Mouse (Mus musculus) MEL (cell line): ENCODE measurements at regions not wholly inside any gene's neighbourhood (a gene's known extent, or its start where the extent isn't known, plus 50 kb on each side); places are given as distances from the start of the nearest gene placed in this dataset.

ENCODE experiments used
- DNase-seq: peaks from one replicate; pipeline ENCODE4 v3.0.0; 2011; ENCODE audit warnings: low read depth, low spot score
- H3K27ac ChIP-seq: 2 replicates; pipeline ENCODE4 v1.5.1; 2012; ENCODE audit warnings: low read depth, mild to moderate bottlenecking, control low read depth, low read length, moderate library complexity; ENCODE audit not compliant: control insufficient read depth
- H3K27me3 ChIP-seq, 2 experiments: fragments of 150-350 bp in 1 of 2; sonication (generic) in 1 of 2; 2 replicates each; pipeline ENCODE4 v1.6.1; 2012; ENCODE audit warnings: low read length in 2 of 2, mild to moderate bottlenecking in 2 of 2, improper control_type of control experiment in 1 of 2, moderate library complexity in 1 of 2; ENCODE audit not compliant: insufficient read depth in 2 of 2, control insufficient read depth in 1 of 2
- H3K36me3 ChIP-seq, 2 experiments: 2 replicates each; pipeline ENCODE4 v1.6.1; 2012 to 2014; ENCODE audit warnings: low read length in 2 of 2, improper control_type of control experiment in 1 of 2, inconsistent platforms in 1 of 2, mild to moderate bottlenecking in 1 of 2; ENCODE audit not compliant: insufficient read depth in 2 of 2, control insufficient read depth in 1 of 2
- H3K4me1 ChIP-seq, 2 experiments: fragments of 150-350 bp in 1 of 2; sonication (generic) in 1 of 2; 2 replicates each; pipeline ENCODE4 v1.6.1; 2012; ENCODE audit warnings: low read length in 2 of 2, improper control_type of control experiment in 1 of 2, mild to moderate bottlenecking in 1 of 2; ENCODE audit not compliant: insufficient read depth in 2 of 2, control insufficient read depth in 1 of 2
- H3K4me3 ChIP-seq, 2 experiments: fragments of 150-350 bp in 1 of 2; sonication (generic) in 1 of 2; 2 replicates each; pipeline ENCODE4 v1.5.1; 2012; ENCODE audit warnings: low read depth in 2 of 2, low read length in 2 of 2, mild to moderate bottlenecking in 2 of 2, moderate library complexity in 2 of 2, control low read depth in 1 of 2, improper control_type of control experiment in 1 of 2; ENCODE audit not compliant: control insufficient read depth in 1 of 2, insufficient read depth in 1 of 2
- H3K79me2 ChIP-seq: 2 replicates; pipeline ENCODE4 v1.6.1; 2012; ENCODE audit warnings: mild to moderate bottlenecking, low read length, moderate library complexity; ENCODE audit not compliant: control insufficient read depth, poor library complexity, insufficient read depth
- H3K9ac ChIP-seq: 2 replicates; pipeline ENCODE4 v1.6.1; 2012; ENCODE audit warnings: low read depth, mild to moderate bottlenecking, control low read depth, low read length, moderate library complexity; ENCODE audit not compliant: control insufficient read depth, poor library complexity, severe bottlenecking
- H3K9me3 ChIP-seq: fragments of 150-350 bp; sonication (generic); replicated peaks from 2 replicates; pipeline ENCODE4 v1.6.1; 2012; ENCODE audit warnings: mild to moderate bottlenecking, low read length, improper control_type of control experiment, moderate library complexity; ENCODE audit not compliant: insufficient read depth
- BHLHE40 ChIP-seq: IDR thresholded peaks from 2 replicates; pipeline ENCODE4 v1.6.1; 2012; ENCODE audit warnings: low read depth, mild to moderate bottlenecking, inconsistent platforms, low read length, improper control_type of control experiment, borderline replicate concordance
- CHD1 ChIP-seq: IDR thresholded peaks from 2 replicates; pipeline ENCODE4 v1.6.1; 2012; ENCODE audit warnings: low read depth, mild to moderate bottlenecking, inconsistent platforms, low read length, improper control_type of control experiment
- CHD2 ChIP-seq: IDR thresholded peaks from 2 replicates; pipeline ENCODE4 v1.6.1; 2011; ENCODE audit warnings: low read length, improper control_type of control experiment
- E2F4 ChIP-seq: IDR thresholded peaks from 2 replicates; pipeline ENCODE4 v1.6.1; 2011; ENCODE audit warnings: low read depth, low read length, improper control_type of control experiment, borderline replicate concordance
- HCFC1 ChIP-seq: IDR thresholded peaks from 2 replicates; pipeline ENCODE4 v1.6.1; 2012; ENCODE audit warnings: low read depth, mild to moderate bottlenecking, inconsistent platforms, low read length, improper control_type of control experiment, moderate library complexity
- KAT2A ChIP-seq: conservative IDR thresholded peaks from 2 replicates; pipeline ENCODE4 v1.6.1; 2012; ENCODE audit warnings: low read depth, low read length, improper control_type of control experiment, inconsistent platforms
- MAZ ChIP-seq: IDR thresholded peaks from 2 replicates; pipeline ENCODE4 v1.6.1; 2012; ENCODE audit warnings: low read depth, mild to moderate bottlenecking, inconsistent platforms, low read length, improper control_type of control experiment
- MYC ChIP-seq: IDR thresholded peaks from 2 replicates; pipeline ENCODE4 v1.6.1; 2011; ENCODE audit warnings: low read depth, mild to moderate bottlenecking, low read length, improper control_type of control experiment, moderate library complexity
- NRF1 ChIP-seq: IDR thresholded peaks from 2 replicates; pipeline ENCODE4 v1.6.1; 2014; ENCODE audit warnings: low read depth, mild to moderate bottlenecking, inconsistent platforms, low read length, improper control_type of control experiment, moderate library complexity; ENCODE audit not compliant: poor library complexity, insufficient read depth, severe bottlenecking
- SMC3 ChIP-seq: IDR thresholded peaks from 2 replicates; pipeline ENCODE4 v1.6.1; 2011; ENCODE audit warnings: low read depth, low read length, improper control_type of control experiment
- TBP ChIP-seq: IDR thresholded peaks from 2 replicates; pipeline ENCODE4 v1.8.0; 2011; ENCODE audit warnings: low read depth, low read length, improper control_type of control experiment
- UBTF ChIP-seq: IDR thresholded peaks from 2 replicates; pipeline ENCODE4 v1.6.1; 2012; ENCODE audit warnings: low read depth, mild to moderate bottlenecking, inconsistent platforms, low read length, improper control_type of control experiment, moderate library complexity, borderline replicate concordance; ENCODE audit not compliant: insufficient read depth
- USF1 ChIP-seq: IDR thresholded peaks from 2 replicates; pipeline ENCODE4 v1.6.1; 2014; ENCODE audit warnings: low read depth, mild to moderate bottlenecking, inconsistent platforms, low read length, improper control_type of control experiment, moderate library complexity
- USF2 ChIP-seq, 2 experiments: IDR thresholded peaks; 2 replicates each; pipeline ENCODE4 v1.6.1; 2011 to 2012; ENCODE audit warnings: improper control_type of control experiment in 2 of 2, low read length in 2 of 2, borderline replicate concordance in 1 of 2, inconsistent platforms in 1 of 2, low read depth in 1 of 2, mild to moderate bottlenecking in 1 of 2; ENCODE audit not compliant: insufficient read depth in 1 of 2
- ZKSCAN1 ChIP-seq: IDR thresholded peaks from 2 replicates; pipeline ENCODE4 v1.6.1; 2012; ENCODE audit warnings: low read depth, mild to moderate bottlenecking, inconsistent platforms, low read length, improper control_type of control experiment, moderate library complexity
- ZMIZ1 ChIP-seq: IDR thresholded peaks from 2 replicates; pipeline ENCODE4 v1.6.1; 2012; ENCODE audit warnings: low read depth, mild to moderate bottlenecking, inconsistent platforms, low read length, improper control_type of control experiment, moderate library complexity
- ZNF384 ChIP-seq: IDR thresholded peaks from 2 replicates; pipeline ENCODE4 v1.6.1; 2012; ENCODE audit warnings: low read depth, mild to moderate bottlenecking, inconsistent platforms, low read length, improper control_type of control experiment

DNA sequence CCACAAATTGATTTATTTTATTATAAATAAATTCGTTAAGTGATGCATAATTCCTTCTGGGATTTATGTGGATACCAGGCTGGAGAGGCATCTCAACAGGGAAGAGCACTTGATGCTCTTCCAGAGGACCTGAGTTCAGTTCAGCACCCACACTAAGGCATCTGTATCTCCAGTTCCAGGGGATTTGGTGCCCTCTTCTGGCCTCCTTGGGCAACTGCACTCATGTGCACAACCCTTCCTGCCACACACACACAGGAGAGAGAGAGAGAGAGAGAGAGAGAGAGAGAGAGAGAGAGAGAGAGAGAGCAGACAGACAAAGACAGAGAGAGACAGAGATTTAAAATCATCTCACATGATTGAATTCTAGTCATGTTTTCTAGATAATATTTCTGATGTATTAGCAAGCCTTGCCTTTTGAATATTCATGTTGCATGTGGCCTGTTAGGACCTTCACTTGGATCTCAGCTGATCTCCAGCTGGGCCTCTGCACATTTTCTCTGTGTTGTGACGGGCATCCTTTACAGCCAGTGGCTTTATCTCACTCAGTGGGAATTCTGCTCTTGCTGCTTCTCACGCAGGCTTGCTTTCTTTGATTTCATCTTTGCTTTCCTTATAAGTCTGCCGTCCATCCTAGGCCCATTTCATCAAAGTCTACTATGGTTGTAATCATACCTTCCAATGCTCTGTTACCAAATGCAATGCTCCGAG, 212.3 kb downstream of the Zfp326 start (continued):
- TF ChIP-seq KAT2A, result no peak
- TF ChIP-seq NRF1, result no peak
- TF ChIP-seq HCFC1, result no peak

DNA sequence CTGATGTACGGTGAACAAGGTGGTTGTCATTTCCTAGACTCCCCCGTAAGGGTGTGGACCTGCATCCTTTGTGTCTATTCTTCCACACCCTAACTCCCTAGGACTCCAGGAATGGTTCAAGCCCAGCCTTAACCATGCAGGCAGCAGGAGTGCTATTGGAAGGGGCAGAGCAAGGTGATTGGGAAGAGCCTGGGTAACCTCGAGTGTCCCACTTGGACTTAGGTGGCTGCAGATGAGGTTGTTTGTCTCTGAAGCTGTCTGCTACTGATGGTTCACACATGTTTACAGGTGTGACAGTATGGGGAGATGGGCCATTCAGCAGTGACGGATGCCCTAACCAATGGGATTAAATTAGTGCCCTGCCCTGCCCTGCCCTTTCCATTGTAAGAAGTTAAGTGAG, 207.4 kb downstream of the Zfp326 start:
- TF ChIP-seq ZNF384, result no peak
- no peak for TF ChIP-seq MAZ
- no peak for TF ChIP-seq BHLHE40
- no peak for TF ChIP-seq SMC3
- no peak for TF ChIP-seq TBP
- no peak for TF ChIP-seq MYC
- no peak for TF ChIP-seq ZKSCAN1
- no peak for TF ChIP-seq E2F4
- no peak for TF ChIP-seq CHD2
- no peak for TF ChIP-seq CHD1
- TF ChIP-seq USF1, result no peak
- no peak for TF ChIP-seq HCFC1
- TF ChIP-seq UBTF, result no peak
- no peak for TF ChIP-seq ZMIZ1
- DNase-seq, result no peak
- no peak overlapping the region for H3K27ac ChIP-seq
- no peaks in the 10 kb centered on the region for H3K27me3 ChIP-seq
- no peaks in the 10 kb centered on the region for H3K9me3 ChIP-seq
- no peaks in the 10 kb centered on the region for H3K36me3 ChIP-seq
- no peak overlapping the region for H3K4me3 ChIP-seq
- H3K9ac ChIP-seq, result no peak overlapping the region
- H3K79me2 ChIP-seq, result no peaks in the 10 kb centered on the region
- no peaks in the 10 kb centered on the region for H3K4me1 ChIP-seq

DNA sequence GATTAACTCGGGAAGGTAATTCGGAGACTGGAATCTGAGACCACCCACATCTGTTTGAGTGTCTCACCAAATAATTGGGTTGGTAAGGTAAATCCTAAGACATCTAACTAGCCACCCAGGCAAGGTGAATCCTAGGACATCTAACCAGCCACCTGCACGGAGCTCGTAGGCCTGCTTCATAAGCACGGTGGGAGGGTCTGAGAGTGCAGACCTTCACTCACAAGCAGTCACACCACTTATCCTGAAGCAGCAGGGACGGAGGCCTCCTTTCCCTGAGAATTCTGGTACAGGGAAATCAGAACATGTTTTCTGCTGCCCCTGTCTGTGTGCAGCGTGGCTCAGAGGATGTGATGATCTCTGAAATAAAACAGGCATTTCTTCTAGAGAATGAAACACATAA, 206.5 kb downstream of the Zfp326 start:
- no peak for DNase-seq
- Histone ChIP-seq H3K36me3 (no peaks in the 10 kb centered on the region), H3K27me3 (no peaks in the 10 kb centered on the region; a peak in 1 of 4 replicates), H3K9ac (no peak overlapping the region), H3K4me1 (no peaks in the 10 kb centered on the region), H3K79me2 (no peaks in the 10 kb centered on the region), H3K9me3 (no peaks in the 10 kb centered on the region), H3K27ac (no peak overlapping the region), H3K4me3 (no peak overlapping the region)
- TF ChIP-seq MAZ (no peak), ZMIZ1 (no peak), USF2 (IDR thresholded peaks at IDR 0.05; ENCODE audit: borderline replicate concordance in 1 of 2, insufficient read depth in 1 of 2, low read depth in 1 of 2, low read length in 2 of 2) (no peak), KAT2A (no peak), TBP (no peak)
